Mouse (Mus musculus): ENCODE measurements around the gene Asl. TPM values are rescaled to one million over a fixed set of nuclear protein-coding genes. Genes with fewer than 3 reads are reported as not detected.

Gene Asl
- total and polyA plus RNA-seq, 2 experiments from 2014 or later: 15.9 to 21.1 TPM

- no peak for TF ChIP-seq CTCF (IDR thresholded peaks at IDR 0.05; ENCODE audit: low read depth)
- TF ChIP-seq EP300 (IDR thresholded peaks at IDR 0.05; ENCODE audit: low read depth): no peak
- DNase-seq (ENCODE audit: low spot score): peak; percentile 15
- ATAC-seq (ENCODE audit: insufficient read depth, low read depth): no peak
- WGBS: 34% methylated on average over 5 of the region's 5 CpGs
- no peak overlapping the region for H3K27ac ChIP-seq (ENCODE audit: low read depth)
- no peak overlapping the region for H3K4me3 ChIP-seq (ENCODE audit: low read depth, low read length)
- H3K4me2 ChIP-seq (ENCODE audit: low read depth, low read length): no peak overlapping the region
- peaks cover 18% of the 10 kb centered on the region for H3K36me3 ChIP-seq (replicated peaks; ENCODE audit: control insufficient read depth, insufficient read depth, low read length)
- H3K9ac ChIP-seq (replicated peaks; ENCODE audit: low read depth, low read length): no peak overlapping the region
- no peaks in the 10 kb centered on the region for H3K9me3 ChIP-seq (replicated peaks; ENCODE audit: control insufficient read depth, low read length)
- H3K27me3 ChIP-seq (ENCODE audit: control insufficient read depth, insufficient read depth, low read length): no peaks in the 10 kb centered on the region
- no peaks in the 10 kb centered on the region for H3K4me1 ChIP-seq (ENCODE audit: control insufficient read depth, insufficient read depth)
Observed at GRCm38 (mm10) chr5:129978608-129979007, 50.4 kb downstream of the Asl start.

- ATAC-seq (ENCODE audit: insufficient read depth, low read depth): no peak
- H3K27ac ChIP-seq (ENCODE audit: low read depth): no peak overlapping the region
- no peak overlapping the region for H3K4me2 ChIP-seq (ENCODE audit: low read depth, low read length)
- DNase-seq (ENCODE audit: low spot score): no peak
- TF ChIP-seq CTCF (IDR thresholded peaks at IDR 0.05; ENCODE audit: low read depth) (no peak), EP300 (IDR thresholded peaks at IDR 0.05; ENCODE audit: low read depth) (no peak)
- H3K9me3 ChIP-seq (replicated peaks; ENCODE audit: control insufficient read depth, low read length): no peaks in the 10 kb centered on the region
- H3K9ac ChIP-seq (replicated peaks; ENCODE audit: low read depth, low read length): no peak overlapping the region
- 0 out of 2 replicates have a peak, but pooled peaks cover 10% of the 10 kb centered on the region for H3K36me3 ChIP-seq (replicated peaks; ENCODE audit: control insufficient read depth, insufficient read depth, low read length)
- H3K27me3 ChIP-seq (ENCODE audit: control insufficient read depth, insufficient read depth, low read length): no peaks in the 10 kb centered on the region
- 89% methylated on average over 4 of the region's 4 CpGs for WGBS
- no peak overlapping the region for H3K4me3 ChIP-seq (ENCODE audit: low read depth, low read length)
- H3K4me1 ChIP-seq (ENCODE audit: control insufficient read depth, insufficient read depth): no peaks in the 10 kb centered on the region
Observed at GRCm38 (mm10) chr5:129977768-129978167, 51.3 kb downstream of the Asl start.

- DNase-seq (ENCODE audit: low spot score): no peak
- no peaks in the 10 kb centered on the region for H3K9me3 ChIP-seq (replicated peaks; ENCODE audit: control insufficient read depth, low read length)
- ATAC-seq (ENCODE audit: insufficient read depth, low read depth): no peak
- H3K4me3 ChIP-seq (ENCODE audit: low read depth, low read length): no peak overlapping the region
- TF ChIP-seq CTCF (IDR thresholded peaks at IDR 0.05; ENCODE audit: low read depth) (no peak), EP300 (IDR thresholded peaks at IDR 0.05; ENCODE audit: low read depth) (no peak)
- H3K27me3 ChIP-seq (ENCODE audit: control insufficient read depth, insufficient read depth, low read length): no peaks in the 10 kb centered on the region
- H3K4me1 ChIP-seq (ENCODE audit: control insufficient read depth, insufficient read depth): no peaks in the 10 kb centered on the region
- H3K9ac ChIP-seq (replicated peaks; ENCODE audit: low read depth, low read length): no peak overlapping the region
- peaks cover 12% of the 10 kb centered on the region; the same call in 1 of the 2 replicates for H3K36me3 ChIP-seq (replicated peaks; ENCODE audit: control insufficient read depth, insufficient read depth, low read length)
- no peak overlapping the region for H3K27ac ChIP-seq (ENCODE audit: low read depth)
- 76% methylated on average over 4 of the region's 4 CpGs for WGBS
- H3K4me2 ChIP-seq (ENCODE audit: low read depth, low read length): no peak overlapping the region
Observed at GRCm38 (mm10) chr5:129974866-129975311, 54.2 kb downstream of the Asl start.

- H3K27ac ChIP-seq (ENCODE audit: low read depth): no peak overlapping the region
- no peak overlapping the region for H3K4me2 ChIP-seq (ENCODE audit: low read depth, low read length)
- H3K36me3 ChIP-seq (replicated peaks; ENCODE audit: control insufficient read depth, insufficient read depth, low read length): peaks cover 12% of the 10 kb centered on the region; the same call in 1 of the 2 replicates
- 92% methylated on average over 4 of the region's 4 CpGs for WGBS
- H3K9ac ChIP-seq (replicated peaks; ENCODE audit: low read depth, low read length): no peak overlapping the region
- no peaks in the 10 kb centered on the region for H3K27me3 ChIP-seq (ENCODE audit: control insufficient read depth, insufficient read depth, low read length)
- no peaks in the 10 kb centered on the region for H3K9me3 ChIP-seq (replicated peaks; ENCODE audit: control insufficient read depth, low read length)
- ATAC-seq (ENCODE audit: insufficient read depth, low read depth): no peak
- no peak for DNase-seq (ENCODE audit: low spot score)
- H3K4me1 ChIP-seq (ENCODE audit: control insufficient read depth, insufficient read depth): no peaks in the 10 kb centered on the region
- no peak for TF ChIP-seq CTCF (IDR thresholded peaks at IDR 0.05; ENCODE audit: low read depth)
- no peak for TF ChIP-seq EP300 (IDR thresholded peaks at IDR 0.05; ENCODE audit: low read depth)
- H3K4me3 ChIP-seq (ENCODE audit: low read depth, low read length): no peak overlapping the region
Observed at GRCm38 (mm10) chr5:129974354-129974753, 54.7 kb downstream of the Asl start.

- DNase-seq (ENCODE audit: low spot score): no peak
- 75% methylated on average over 4 of the region's 4 CpGs for WGBS
- H3K4me2 ChIP-seq (ENCODE audit: low read depth, low read length): no peak overlapping the region
- no peaks in the 10 kb centered on the region for H3K27me3 ChIP-seq (ENCODE audit: control insufficient read depth, insufficient read depth, low read length)
- no peak for ATAC-seq (ENCODE audit: insufficient read depth, low read depth)
- no peaks in the 10 kb centered on the region for H3K4me1 ChIP-seq (ENCODE audit: control insufficient read depth, insufficient read depth)
- TF ChIP-seq CTCF (IDR thresholded peaks at IDR 0.05; ENCODE audit: low read depth) (no peak), EP300 (IDR thresholded peaks at IDR 0.05; ENCODE audit: low read depth) (no peak)
- no peak overlapping the region for H3K9ac ChIP-seq (replicated peaks; ENCODE audit: low read depth, low read length)
- no peaks in the 10 kb centered on the region for H3K9me3 ChIP-seq (replicated peaks; ENCODE audit: control insufficient read depth, low read length)
- peaks cover 12% of the 10 kb centered on the region; the same call in 1 of the 2 replicates for H3K36me3 ChIP-seq (replicated peaks; ENCODE audit: control insufficient read depth, insufficient read depth, low read length)
- no peak overlapping the region for H3K27ac ChIP-seq (ENCODE audit: low read depth)
- no peak overlapping the region for H3K4me3 ChIP-seq (ENCODE audit: low read depth, low read length)
Observed at GRCm38 (mm10) chr5:129971491-129971890, 57.6 kb downstream of the Asl start.

- TF ChIP-seq CTCF (IDR thresholded peaks at IDR 0.05; ENCODE audit: low read depth) (no peak), EP300 (IDR thresholded peaks at IDR 0.05; ENCODE audit: low read depth) (no peak)
- no peaks in the 10 kb centered on the region for H3K9me3 ChIP-seq (replicated peaks; ENCODE audit: control insufficient read depth, low read length)
- no peaks in the 10 kb centered on the region for H3K27me3 ChIP-seq (ENCODE audit: control insufficient read depth, insufficient read depth, low read length)
- DNase-seq (ENCODE audit: low spot score) (no peak), ATAC-seq (ENCODE audit: insufficient read depth, low read depth) (no peak)
- H3K9ac ChIP-seq (replicated peaks; ENCODE audit: low read depth, low read length): no peak overlapping the region
- no peak overlapping the region for H3K4me3 ChIP-seq (ENCODE audit: low read depth, low read length)
- 85% methylated on average over 7 of the region's 7 CpGs for WGBS
- no peaks in the 10 kb centered on the region for H3K4me1 ChIP-seq (ENCODE audit: control insufficient read depth, insufficient read depth)
- no peak overlapping the region for H3K27ac ChIP-seq (ENCODE audit: low read depth)
- no peak overlapping the region for H3K4me2 ChIP-seq (ENCODE audit: low read depth, low read length)
- H3K36me3 ChIP-seq (replicated peaks; ENCODE audit: control insufficient read depth, insufficient read depth, low read length): peaks cover 6% of the 10 kb centered on the region; the same call in 1 of the 2 replicates
Observed at GRCm38 (mm10) chr5:129968417-129968816, 60.6 kb downstream of the Asl start.
